Mouse (Mus musculus): ENCODE data around the gene Lhfpl2. TPM values are rescaled to one million over a fixed set of nuclear protein-coding genes. Genes with fewer than 3 reads are reported as not detected.

Gene Lhfpl2
- polyA plus RNA-seq, 1 experiment from 2014 or later = 18.5 TPM

DNA sequence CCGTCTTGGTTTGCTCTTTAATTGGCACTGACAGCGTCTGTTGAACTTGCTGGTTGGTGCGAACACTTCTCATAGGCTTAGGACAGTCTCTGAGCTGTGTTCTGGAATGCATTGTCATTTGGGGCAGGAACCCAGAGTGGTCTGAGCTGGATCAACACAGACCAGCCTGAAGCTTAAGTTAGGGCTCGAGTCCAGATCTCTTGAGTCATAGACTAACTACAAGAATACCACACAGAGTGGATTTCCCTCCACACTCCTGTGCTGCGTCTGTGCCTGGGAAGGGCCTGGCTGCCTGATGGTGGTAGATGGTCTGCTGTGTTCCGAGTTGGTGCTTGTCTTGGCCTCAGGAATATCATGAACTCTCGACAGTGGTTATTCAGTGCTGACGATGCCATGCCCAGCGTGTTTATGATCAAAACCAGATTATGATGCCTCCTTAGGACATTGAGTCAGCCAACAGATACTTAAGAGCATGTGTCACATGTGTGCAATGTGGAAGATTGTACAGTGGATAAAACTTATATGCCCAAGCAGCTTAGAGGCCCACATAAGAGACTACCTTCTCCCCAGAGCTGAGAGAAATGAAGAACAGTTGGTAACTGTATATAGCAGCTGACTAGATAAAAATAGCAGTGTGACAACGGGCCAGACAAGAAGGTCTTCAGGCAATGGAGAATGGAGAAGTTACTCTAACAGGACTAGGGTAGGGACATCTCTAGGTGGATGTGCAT, 127.3 kb downstream of the Lhfpl2 start:
- no peak for ATAC-seq (replicated peaks; ENCODE audit: insufficient number of reproducible peaks, low FRiP score, low TSS enrichment)
- Histone ChIP-seq H3K4me1 (ENCODE audit: control insufficient read depth, insufficient read depth, low read length) (peaks cover 10% of the 10 kb centered on the region), H3K27me3 (ENCODE audit: control insufficient read depth, insufficient read depth, low read length) (no peaks in the 10 kb centered on the region), H3K9ac (ENCODE audit: low read depth, low read length) (no peak overlapping the region), H3K36me3 (ENCODE audit: control insufficient read depth, insufficient read depth, low read length) (no peaks in the 10 kb centered on the region), H3K9me3 (replicated peaks; ENCODE audit: control insufficient read depth, low read length) (no peaks in the 10 kb centered on the region), H3K27ac (ENCODE audit: low read depth, low read length) (no peak overlapping the region; the same call in 1 of the 2 replicates), H3K4me2 (no peak overlapping the region), H3K4me3 (ENCODE audit: low read depth, low read length) (no peak overlapping the region)
- WGBS (ENCODE audit: insufficient replicate concordance) = 70% methylated on average over 10 of the region's 10 CpGs

GRCm38 (mm10) chr13:94185631-94186030, 128.0 kb downstream of the Lhfpl2 start:
- Histone ChIP-seq H3K27ac (ENCODE audit: low read depth, low read length) (no peak overlapping the region), H3K9ac (ENCODE audit: low read depth, low read length) (no peak overlapping the region), H3K4me2 (no peak overlapping the region), H3K4me3 (ENCODE audit: low read depth, low read length) (no peak overlapping the region), H3K27me3 (ENCODE audit: control insufficient read depth, insufficient read depth, low read length) (no peaks in the 10 kb centered on the region), H3K36me3 (ENCODE audit: control insufficient read depth, insufficient read depth, low read length) (no peaks in the 10 kb centered on the region), H3K9me3 (replicated peaks; ENCODE audit: control insufficient read depth, low read length) (no peaks in the 10 kb centered on the region), H3K4me1 (ENCODE audit: control insufficient read depth, insufficient read depth, low read length) (peaks cover 10% of the 10 kb centered on the region)
- no peak for ATAC-seq (replicated peaks; ENCODE audit: insufficient number of reproducible peaks, low FRiP score, low TSS enrichment)
- WGBS (ENCODE audit: insufficient replicate concordance) = 76% methylated on average over 5 of the region's 6 CpGs

- ATAC-seq (replicated peaks; ENCODE audit: insufficient number of reproducible peaks, low FRiP score, low TSS enrichment) = no peak
- Histone ChIP-seq H3K4me3 (ENCODE audit: low read depth, low read length) (no peak overlapping the region), H3K27ac (ENCODE audit: low read depth, low read length) (no peak overlapping the region), H3K4me2 (no peak overlapping the region), H3K36me3 (ENCODE audit: control insufficient read depth, insufficient read depth, low read length) (no peaks in the 10 kb centered on the region), H3K4me1 (ENCODE audit: control insufficient read depth, insufficient read depth, low read length) (peaks cover 13% of the 10 kb centered on the region), H3K9ac (ENCODE audit: low read depth, low read length) (no peak overlapping the region), H3K9me3 (replicated peaks; ENCODE audit: control insufficient read depth, low read length) (no peaks in the 10 kb centered on the region), H3K27me3 (ENCODE audit: control insufficient read depth, insufficient read depth, low read length) (no peaks in the 10 kb centered on the region)
- WGBS (ENCODE audit: insufficient replicate concordance) = 49% methylated on average over 10 of the region's 10 CpGs
These were observed 130.8 kb downstream of the Lhfpl2 start for GRCm38 (mm10) chr13:94188200-94189086.

DNA sequence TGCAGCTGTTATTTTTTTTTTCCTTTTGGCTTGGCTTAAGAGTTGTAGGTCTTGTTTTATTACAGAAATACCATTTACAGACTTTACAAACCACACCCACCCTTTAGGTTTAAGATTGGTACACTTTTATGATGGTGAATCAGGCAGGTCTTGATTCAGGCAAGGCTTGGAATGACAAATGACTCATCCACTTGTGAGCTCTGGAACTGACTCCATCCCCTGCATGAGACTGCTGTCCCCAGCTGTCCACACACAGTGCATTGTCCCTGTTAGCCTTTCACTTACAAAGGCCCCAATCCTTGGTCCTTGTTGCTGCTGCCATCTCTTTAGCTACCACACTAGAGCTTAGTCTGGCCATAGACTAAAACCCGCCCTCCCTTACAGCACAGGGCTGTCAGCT, 132.8 kb downstream of the Lhfpl2 start:
- 82% methylated on average over 1 of the region's 1 CpGs for WGBS (ENCODE audit: insufficient replicate concordance)
- ATAC-seq (replicated peaks; ENCODE audit: insufficient number of reproducible peaks, low FRiP score, low TSS enrichment) = no peak
- no peak overlapping the region for H3K4me2 ChIP-seq
- H3K9me3 ChIP-seq (replicated peaks; ENCODE audit: control insufficient read depth, low read length) = no peaks in the 10 kb centered on the region
- peaks cover 8% of the 10 kb centered on the region; the same call in 1 of the 2 replicates for H3K4me1 ChIP-seq (ENCODE audit: control insufficient read depth, insufficient read depth, low read length)
- no peaks in the 10 kb centered on the region for H3K27me3 ChIP-seq (ENCODE audit: control insufficient read depth, insufficient read depth, low read length)
- no peak overlapping the region for H3K27ac ChIP-seq (ENCODE audit: low read depth, low read length)
- H3K4me3 ChIP-seq (ENCODE audit: low read depth, low read length) = no peak overlapping the region
- H3K9ac ChIP-seq (ENCODE audit: low read depth, low read length) = no peak overlapping the region
- no peaks in the 10 kb centered on the region for H3K36me3 ChIP-seq (ENCODE audit: control insufficient read depth, insufficient read depth, low read length)

DNA sequence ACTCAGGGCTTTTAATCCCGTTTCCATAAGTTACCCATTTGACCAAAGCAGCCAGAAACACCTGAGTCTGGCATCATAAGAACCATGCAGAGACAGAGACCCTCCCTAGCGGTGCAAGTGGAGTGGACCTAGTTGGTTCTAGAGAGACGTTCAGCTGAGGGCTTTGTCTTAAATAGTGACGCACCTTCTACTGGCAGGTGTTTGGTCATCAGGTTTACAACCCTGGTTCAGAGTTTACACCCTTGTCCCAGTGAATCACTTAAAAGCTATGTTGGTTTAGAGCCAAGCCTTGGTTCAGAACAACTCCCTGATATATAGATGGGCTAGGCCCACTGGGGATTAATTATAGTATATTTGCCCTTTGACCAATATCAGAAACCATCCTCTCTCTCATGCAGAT, 135.6 kb downstream of the Lhfpl2 start:
- 90% methylated on average over 4 of the region's 4 CpGs for WGBS (ENCODE audit: insufficient replicate concordance)
- H3K27me3 ChIP-seq (ENCODE audit: control insufficient read depth, insufficient read depth, low read length) = no peaks in the 10 kb centered on the region
- peaks cover 5% of the 10 kb centered on the region; the same call in 1 of the 2 replicates for H3K4me1 ChIP-seq (ENCODE audit: control insufficient read depth, insufficient read depth, low read length)
- H3K4me3 ChIP-seq (ENCODE audit: low read depth, low read length) = no peak overlapping the region
- no peak overlapping the region for H3K9ac ChIP-seq (ENCODE audit: low read depth, low read length)
- ATAC-seq (replicated peaks; ENCODE audit: insufficient number of reproducible peaks, low FRiP score, low TSS enrichment) = no peak
- no peak overlapping the region for H3K27ac ChIP-seq (ENCODE audit: low read depth, low read length)
- H3K4me2 ChIP-seq = no peak overlapping the region
- H3K36me3 ChIP-seq (ENCODE audit: control insufficient read depth, insufficient read depth, low read length) = 0 out of 2 replicates have a peak, but pooled peaks cover 3% of the 10 kb centered on the region
- no peaks in the 10 kb centered on the region for H3K9me3 ChIP-seq (replicated peaks; ENCODE audit: control insufficient read depth, low read length)

- WGBS (ENCODE audit: insufficient replicate concordance) = 85% methylated on average over 6 of the region's 6 CpGs
These were observed 141.0 kb downstream of the Lhfpl2 start for GRCm38 (mm10) chr13:94198616-94199015.

GRCm38 (mm10) chr13:94199829-94200228, 142.2 kb downstream of the Lhfpl2 start:
- Histone ChIP-seq H3K4me3 (ENCODE audit: low read depth, low read length) (no peak overlapping the region), H3K4me2 (no peak overlapping the region), H3K9ac (ENCODE audit: low read depth, low read length) (no peak overlapping the region), H3K27me3 (ENCODE audit: control insufficient read depth, insufficient read depth, low read length) (no peaks in the 10 kb centered on the region), H3K36me3 (ENCODE audit: control insufficient read depth, insufficient read depth, low read length) (0 out of 2 replicates have a peak, but pooled peaks cover 3% of the 10 kb centered on the region), H3K4me1 (ENCODE audit: control insufficient read depth, insufficient read depth, low read length) (no peaks in the 10 kb centered on the region), H3K9me3 (replicated peaks; ENCODE audit: control insufficient read depth, low read length) (no peaks in the 10 kb centered on the region), H3K27ac (ENCODE audit: low read depth, low read length) (no peak overlapping the region)
- 60% methylated on average over 8 of the region's 8 CpGs for WGBS (ENCODE audit: insufficient replicate concordance)
- no peak for ATAC-seq (replicated peaks; ENCODE audit: insufficient number of reproducible peaks, low FRiP score, low TSS enrichment)

More at GRCm38 (mm10) chr13:94198616-94199015, 141.0 kb downstream of the Lhfpl2 start:
- Histone ChIP-seq H3K27ac (ENCODE audit: low read depth, low read length) (no peak overlapping the region), H3K9me3 (replicated peaks; ENCODE audit: control insufficient read depth, low read length) (no peaks in the 10 kb centered on the region), H3K9ac (ENCODE audit: low read depth, low read length) (no peak overlapping the region), H3K4me2 (no peak overlapping the region), H3K4me1 (ENCODE audit: control insufficient read depth, insufficient read depth, low read length) (no peaks in the 10 kb centered on the region), H3K4me3 (ENCODE audit: low read depth, low read length) (no peak overlapping the region), H3K36me3 (ENCODE audit: control insufficient read depth, insufficient read depth, low read length) (0 out of 2 replicates have a peak, but pooled peaks cover 3% of the 10 kb centered on the region), H3K27me3 (ENCODE audit: control insufficient read depth, insufficient read depth, low read length) (no peaks in the 10 kb centered on the region)
- ATAC-seq (replicated peaks; ENCODE audit: insufficient number of reproducible peaks, low FRiP score, low TSS enrichment) = no peak

DNA sequence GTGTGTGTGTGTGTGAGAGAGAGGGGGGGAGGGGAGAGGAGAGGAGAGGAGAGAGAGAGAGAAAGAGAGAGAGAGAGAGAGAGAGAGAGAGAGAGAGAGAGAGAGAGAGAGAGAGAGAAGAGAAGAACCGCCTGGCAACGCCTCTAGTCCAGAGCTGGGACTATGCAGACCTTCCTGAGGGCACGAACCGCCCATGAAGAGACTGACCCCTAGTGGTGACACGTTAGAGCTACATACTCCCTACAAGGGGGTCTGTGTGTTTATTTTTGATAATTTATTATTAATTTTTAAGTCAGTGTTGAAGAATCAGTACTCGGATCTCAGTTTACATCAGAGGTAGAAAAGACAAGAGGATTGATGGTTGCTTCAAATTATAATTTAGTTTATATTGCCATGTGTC, 147.6 kb downstream of the Lhfpl2 start:
- Histone ChIP-seq H3K27ac (ENCODE audit: low read depth, low read length) (no peak overlapping the region), H3K27me3 (ENCODE audit: control insufficient read depth, insufficient read depth, low read length) (no peaks in the 10 kb centered on the region), H3K9me3 (replicated peaks; ENCODE audit: control insufficient read depth, low read length) (no peaks in the 10 kb centered on the region; the same call in 1 of the 2 replicates), H3K4me3 (ENCODE audit: low read depth, low read length) (no peak overlapping the region), H3K9ac (ENCODE audit: low read depth, low read length) (no peak overlapping the region), H3K4me1 (ENCODE audit: control insufficient read depth, insufficient read depth, low read length) (no peaks in the 10 kb centered on the region), H3K4me2 (no peak overlapping the region), H3K36me3 (ENCODE audit: control insufficient read depth, insufficient read depth, low read length) (peaks cover 2% of the 10 kb centered on the region)
- WGBS (ENCODE audit: insufficient replicate concordance) = 13% methylated on average over 6 of the region's 6 CpGs
- ATAC-seq (replicated peaks; ENCODE audit: insufficient number of reproducible peaks, low FRiP score, low TSS enrichment) = no peak
